Mouse (Mus musculus): Measurements from ENCODE around the gene Hcrt.

The Hcrt gene

DNA sequence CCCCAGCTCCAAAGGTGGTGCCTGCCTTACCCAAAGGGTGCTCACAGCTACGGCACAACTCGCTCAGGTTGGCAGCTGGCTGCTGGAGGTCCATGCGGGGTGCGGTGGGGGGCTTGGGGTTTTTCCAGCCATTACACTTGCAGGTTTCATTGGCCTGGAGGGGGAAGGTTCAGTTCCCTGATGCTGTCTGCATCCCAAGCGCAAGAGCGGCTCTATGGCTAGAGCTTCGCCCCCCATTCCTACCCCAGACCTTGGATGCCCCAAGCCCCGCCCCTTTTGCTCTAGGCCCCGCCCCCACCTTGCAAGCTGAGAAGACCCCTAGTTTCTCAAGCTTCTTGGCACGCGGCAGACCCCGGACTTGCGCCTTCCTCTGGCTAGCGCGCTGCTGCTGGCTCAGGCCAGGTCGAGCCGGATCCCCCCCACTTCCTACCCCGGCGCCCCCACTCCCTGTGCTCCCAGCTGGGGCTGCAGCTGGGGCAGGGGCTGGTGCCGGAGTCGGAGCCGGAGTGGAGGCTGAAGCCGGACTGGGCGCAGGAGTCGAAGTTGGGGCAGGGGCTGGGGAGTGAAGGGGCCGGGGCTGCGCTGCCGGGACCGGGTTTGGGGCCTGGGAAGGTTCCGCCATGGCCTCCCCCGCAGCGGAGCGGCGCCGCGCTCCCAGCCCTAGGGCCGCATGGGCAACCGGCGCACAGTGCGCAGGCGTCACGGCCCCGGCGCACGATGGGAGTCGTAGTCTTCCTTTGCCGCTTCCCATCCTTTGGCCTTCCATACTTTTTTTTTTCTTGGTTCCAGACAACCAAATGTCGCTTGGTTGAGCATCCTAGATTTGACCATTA lies 50.7 kb downstream of the Hcrt start, which contains the start of gene Kat2a:
Gene Kat2a, minus strand, starts transcription at position 683 of the 833 bp plus-strand sequence.
- under 1% methylated on average over 46 of the region's 48 CpGs for WGBS
